Mouse (Mus musculus): ENCODE data around the gene Adamtsl1.

GRCm38 (mm10) chr4:85764476-85764875 is 250.5 kb downstream of the Adamtsl1 start:
- TF ChIP-seq POLR2A (IDR thresholded peaks at IDR 0.05; ENCODE audit: insufficient read length, low read depth) (no peak), MYOD1 (IDR thresholded peaks at IDR 0.05; ENCODE audit: control insufficient read depth in 1 of 3, insufficient read length in 2 of 3, low read depth in 2 of 3) (no peak), MAX (IDR thresholded peaks at IDR 0.05; ENCODE audit: low read depth) (no peak), USF1 (IDR thresholded peaks at IDR 0.05; ENCODE audit: low read depth) (no peak), E2F4 (IDR thresholded peaks at IDR 0.05; ENCODE audit: insufficient read depth) (no peak), CEBPB (IDR thresholded peaks at IDR 0.05; ENCODE audit: insufficient read depth, poor library complexity, severe bottlenecking) (no peak), MYOG (IDR thresholded peaks at IDR 0.05; ENCODE audit: control insufficient read depth in 1 of 3, insufficient read depth in 1 of 3, insufficient read length in 2 of 3, low read depth in 2 of 3) (no peak), POLR2AphosphoS2 (IDR thresholded peaks at IDR 0.05; ENCODE audit: insufficient read length, low read depth) (no peak)

Measured in myocyte (in vitro differentiated cells).